Mouse (Mus musculus) myocyte (in vitro differentiated cells): ENCODE results near the gene Apoa4. TPM values are rescaled to one million over a fixed set of nuclear protein-coding genes. Genes with fewer than 3 reads are reported as not detected.

Source experiments
- H3K27me3 ChIP-seq: one replicate; pipeline ENCODE4 v1.6.1; 2011; ENCODE audit not compliant: control insufficient read depth, insufficient read depth, insufficient read length
- H3K36me3 ChIP-seq: one replicate; pipeline ENCODE4 v1.6.1; 2011; ENCODE audit not compliant: control insufficient read depth, insufficient read depth
- H3K4me2 ChIP-seq: one replicate; pipeline ENCODE4 v1.6.1; 2011; ENCODE audit warnings: low read depth, control low read depth
- H3K4me3 ChIP-seq: one replicate; pipeline ENCODE4 v1.5.1; 2011; ENCODE audit warnings: mild to moderate bottlenecking, control low read depth, moderate library complexity
- H3K79me2 ChIP-seq: one replicate; pipeline ENCODE4 v1.6.1; 2011; ENCODE audit not compliant: control insufficient read depth, insufficient read depth
- H3ac ChIP-seq: one replicate; pipeline ENCODE4 v1.6.1; 2011; ENCODE audit not compliant: control insufficient read depth, insufficient read length
- CEBPB ChIP-seq: IDR thresholded peaks from 2 replicates; pipeline ENCODE4 v1.6.1; 2011; ENCODE audit warnings: mild to moderate bottlenecking, moderate library complexity; ENCODE audit not compliant: poor library complexity, insufficient read depth, severe bottlenecking
- E2F4 ChIP-seq: IDR thresholded peaks from one replicate; pipeline ENCODE4 v1.6.1; 2011; ENCODE audit warnings: mild to moderate bottlenecking, control low read depth, moderate library complexity; ENCODE audit not compliant: insufficient read depth
- MAX ChIP-seq: IDR thresholded peaks from one replicate; pipeline ENCODE4 v1.6.1; 2011; ENCODE audit warnings: low read depth, mild to moderate bottlenecking, control low read depth
- MYOD1 ChIP-seq, 3 experiments: IDR thresholded peaks; one replicate each; pipeline ENCODE4 v1.6.1; 2011; ENCODE audit warnings: control low read depth in 2 of 3, low read depth in 2 of 3, mild to moderate bottlenecking in 2 of 3, moderate library complexity in 1 of 3; ENCODE audit not compliant: insufficient read length in 2 of 3, control insufficient read depth in 1 of 3
- MYOG ChIP-seq, 3 experiments: IDR thresholded peaks; one replicate each; pipeline ENCODE4 v1.6.1; 2011; ENCODE audit warnings: control low read depth in 2 of 3, low read depth in 2 of 3, mild to moderate bottlenecking in 2 of 3; ENCODE audit not compliant: insufficient read length in 2 of 3, control insufficient read depth in 1 of 3, insufficient read depth in 1 of 3
- POLR2A ChIP-seq: IDR thresholded peaks from one replicate; pipeline ENCODE4 v1.6.1; 2011; ENCODE audit warnings: low read depth, mild to moderate bottlenecking, control low read depth, moderate library complexity; ENCODE audit not compliant: insufficient read length
- POLR2AphosphoS2 ChIP-seq: IDR thresholded peaks from one replicate; pipeline ENCODE4 v1.6.1; 2011; ENCODE audit warnings: low read depth, control low read depth; ENCODE audit not compliant: insufficient read length
- REST ChIP-seq: IDR thresholded peaks from one replicate; pipeline ENCODE4 v1.6.1; 2011; ENCODE audit warnings: mild to moderate bottlenecking, control low read depth, moderate library complexity; ENCODE audit not compliant: insufficient read depth, insufficient read length
- SRF ChIP-seq: IDR thresholded peaks from one replicate; pipeline ENCODE4 v1.6.1; 2011; ENCODE audit warnings: low read depth; ENCODE audit not compliant: control insufficient read depth, insufficient read length
- TCF12 ChIP-seq: IDR thresholded peaks from one replicate; pipeline ENCODE4 v1.6.1; 2011; ENCODE audit warnings: mild to moderate bottlenecking, control low read depth; ENCODE audit not compliant: poor library complexity, insufficient read depth, severe bottlenecking
- TCF3 ChIP-seq: IDR thresholded peaks from one replicate; pipeline ENCODE4 v1.6.1; 2011; ENCODE audit warnings: low read depth, control low read depth; ENCODE audit not compliant: insufficient read length
- USF1 ChIP-seq: IDR thresholded peaks from one replicate; pipeline ENCODE4 v1.6.1; 2011; ENCODE audit warnings: low read depth, mild to moderate bottlenecking, control low read depth, moderate library complexity
- polyA plus RNA-seq: library from polyadenylated mRNA; unstranded; fragments of >200 nt; fragmentation: generic; extraction: Trizol; gene quantifications from one replicate; pipeline ENCODE4 v1.2.1, GENCODE M21; 2012; ENCODE audit warnings: missing spikeins

Gene Apoa4
- not detected for polyA plus RNA-seq

GRCm38 (mm10) chr9:46240526-46241153, at the start of gene Apoa4:
Gene Apoa4 (plus strand): TSS chr9:46240696.
- Histone ChIP-seq H3K79me2 (no peaks in the 10 kb centered on the region), H3K4me2 (no peak within 1 kb of the TSS), H3K4me3 (no peak within 1 kb of the TSS), H3K27me3 (peaks cover 64% of the 10 kb centered on the region), H3K36me3 (no peaks in the 10 kb centered on the region), H3ac (no peak within 1 kb of the TSS)
- TF ChIP-seq TCF3: no peak
- no peak for TF ChIP-seq USF1
- TF ChIP-seq POLR2A: no peak
- no peak for TF ChIP-seq SRF
- no peak for TF ChIP-seq TCF12
- no peak for TF ChIP-seq POLR2AphosphoS2
- no peak for TF ChIP-seq MAX
- no peak for TF ChIP-seq CEBPB
- TF ChIP-seq MYOG (IDR thresholded peaks at IDR 0.05; ENCODE audit: control insufficient read depth in 1 of 3, insufficient read depth in 1 of 3, insufficient read length in 2 of 3, low read depth in 2 of 3): no peak
- TF ChIP-seq MYOD1 (IDR thresholded peaks at IDR 0.05; ENCODE audit: control insufficient read depth in 1 of 3, insufficient read length in 2 of 3, low read depth in 2 of 3): no peak
- TF ChIP-seq REST: no peak
- TF ChIP-seq E2F4: no peak

DNA sequence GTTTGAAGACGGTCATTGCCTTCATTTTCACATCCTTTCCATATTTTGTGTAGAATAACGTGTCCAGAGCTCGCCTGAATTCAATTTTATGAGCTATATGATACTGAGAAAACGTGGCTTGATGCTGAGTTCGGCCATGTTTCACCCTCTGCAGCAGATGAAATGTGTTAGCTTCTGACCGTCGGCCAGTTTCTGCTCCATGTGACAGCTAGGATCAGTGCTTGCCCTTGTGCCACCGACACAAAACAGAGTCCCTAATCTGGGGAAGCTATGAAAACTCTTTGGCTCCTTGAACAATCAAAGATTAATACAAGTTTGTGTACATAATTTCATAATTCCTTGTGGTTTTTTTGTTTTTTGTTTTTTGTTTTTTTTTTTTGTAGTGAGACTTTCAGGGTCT, 49.3 kb upstream of the Apoa4 start:
- Histone ChIP-seq H3K27me3 (no peaks in the 10 kb centered on the region), H3K79me2 (no peaks in the 10 kb centered on the region), H3K36me3 (peaks cover 12% of the 10 kb centered on the region), H3K4me3 (no peak overlapping the region), H3ac (no peak overlapping the region), H3K4me2 (no peak overlapping the region)
- TF ChIP-seq E2F4 (no peak), POLR2A (no peak), TCF3 (no peak), MYOD1 (IDR thresholded peaks at IDR 0.05; ENCODE audit: control insufficient read depth in 1 of 3, insufficient read length in 2 of 3, low read depth in 2 of 3) (no peak), MAX (no peak), CEBPB (no peak), POLR2AphosphoS2 (no peak), TCF12 (no peak), USF1 (no peak)

DNA sequence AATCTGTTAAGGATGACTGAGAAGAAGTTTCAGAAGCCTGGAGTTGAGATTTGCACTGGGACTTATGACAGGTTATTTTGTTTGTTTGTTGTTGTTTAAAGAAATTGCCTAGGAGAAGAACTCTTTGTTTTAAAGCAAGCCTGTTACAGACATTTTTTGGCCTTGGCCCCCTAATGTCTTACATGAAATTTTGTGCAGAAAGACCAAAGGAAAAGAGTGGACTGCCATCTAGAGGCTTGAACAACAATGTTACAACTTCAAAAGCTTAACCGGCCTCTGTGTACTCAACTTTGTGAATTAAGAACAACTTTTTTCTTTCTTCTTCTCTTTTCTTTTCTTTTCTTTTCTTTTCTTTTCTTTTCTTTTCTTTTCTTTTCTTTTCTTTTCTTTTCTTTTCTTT, 48.9 kb upstream of the Apoa4 start:
- Histone ChIP-seq H3K27me3 (no peaks in the 10 kb centered on the region), H3K4me3 (no peak overlapping the region), H3ac (no peak overlapping the region), H3K79me2 (no peaks in the 10 kb centered on the region), H3K4me2 (no peak overlapping the region), H3K36me3 (peaks cover 12% of the 10 kb centered on the region)
- TF ChIP-seq TCF12: no peak
- TF ChIP-seq TCF3: no peak
- no peak for TF ChIP-seq SRF
- TF ChIP-seq CEBPB: no peak
- TF ChIP-seq REST: no peak
- TF ChIP-seq MYOG (IDR thresholded peaks at IDR 0.05; ENCODE audit: control insufficient read depth in 1 of 3, insufficient read depth in 1 of 3, insufficient read length in 2 of 3, low read depth in 2 of 3): no peak
- TF ChIP-seq E2F4: no peak
- TF ChIP-seq MYOD1 (IDR thresholded peaks at IDR 0.05; ENCODE audit: control insufficient read depth in 1 of 3, insufficient read length in 2 of 3, low read depth in 2 of 3): no peak
- TF ChIP-seq POLR2AphosphoS2: no peak
- TF ChIP-seq POLR2A: no peak
- TF ChIP-seq USF1: no peak
- no peak for TF ChIP-seq MAX

DNA sequence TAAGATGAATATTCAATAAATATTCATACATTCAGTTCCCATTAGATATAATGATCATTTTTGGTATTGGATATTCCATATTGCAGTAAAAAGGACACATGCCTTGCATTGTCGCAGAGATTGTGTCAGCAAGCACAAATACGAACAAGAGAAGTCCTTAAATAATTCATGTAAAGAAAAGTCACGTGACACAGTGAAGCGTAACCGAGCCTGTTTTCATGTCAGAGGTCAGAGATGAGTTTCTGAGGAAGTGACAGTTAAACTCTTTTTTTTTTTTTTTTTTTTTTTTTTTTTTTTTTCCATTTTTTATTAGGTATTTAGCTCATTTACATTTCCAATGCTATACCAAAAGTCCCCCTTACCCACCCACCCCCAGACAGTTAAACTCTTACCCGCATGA, 47.9 kb upstream of the Apoa4 start:
- H3K27me3 ChIP-seq: no peaks in the 10 kb centered on the region
- H3K4me3 ChIP-seq: no peak overlapping the region
- H3K79me2 ChIP-seq: no peaks in the 10 kb centered on the region
- TF ChIP-seq MYOD1 (IDR thresholded peaks at IDR 0.05; ENCODE audit: control insufficient read depth in 1 of 3, insufficient read length in 2 of 3, low read depth in 2 of 3) (no peak), E2F4 (no peak), MAX (no peak), TCF12 (no peak), SRF (no peak), CEBPB (no peak), MYOG (IDR thresholded peaks at IDR 0.05; ENCODE audit: control insufficient read depth in 1 of 3, insufficient read depth in 1 of 3, insufficient read length in 2 of 3, low read depth in 2 of 3) (no peak), REST (no peak), POLR2A (no peak), POLR2AphosphoS2 (no peak), USF1 (no peak), TCF3 (no peak)
- no peak overlapping the region for H3ac ChIP-seq
- no peak overlapping the region for H3K4me2 ChIP-seq
- H3K36me3 ChIP-seq: peaks cover 12% of the 10 kb centered on the region
